ENCODE assay signal across 21 mouse cellular contexts in genomic region chr7:112295426-112296221, GRCm38 (mm10).
A peak's percentile ranks its signal among the peaks of the same experiment; 100 is the strongest.
DNase-seq lines count a peak whose midpoint lies in the region; ATAC-seq and TF ChIP-seq lines count a peak whose summit lies in the region.
"Had no signal": no experiment of that assay in that cellular context is flagged by ENCODE, and none has a peak within 500 bp of the region (broad histone marks: within the 10 kb centered on the region; RNA-seq: fewer than 3 reads in every experiment).

No protein-coding gene starts in this region.

- no peak overlapping the region for H3K4me2 ChIP-seq in heart, embryonic 12.5 days
- H3K4me2 ChIP-seq in heart, postnatal 0 days (ENCODE audit: low read depth, low read length), result no peak overlapping the region
- H3K4me2 ChIP-seq: hindbrain, embryonic 14.5 days; liver, embryonic 13.5 days; neural tube, embryonic 12.5 days had no signal

- peak overlapping the region; percentile 39; the same call in 1 of the 2 replicates for H3K9ac ChIP-seq in heart, embryonic 12.5 days
- no peak overlapping the region for H3K9ac ChIP-seq in heart, postnatal 0 days (replicated peaks; ENCODE audit: low read depth, low read length)
- H3K9ac ChIP-seq: forebrain, postnatal 0 days; hindbrain, embryonic 14.5 days; liver, embryonic 13.5 days; neural tube, embryonic 12.5 days had no signal

- WGBS in heart, embryonic 12.5 days, result 54% methylated on average over 8 of the region's 8 CpGs
- WGBS in heart, postnatal 0 days, result 30% methylated on average over 8 of the region's 8 CpGs

- no peaks in the 10 kb centered on the region for H3K27me3 ChIP-seq in heart, embryonic 12.5 days (replicated peaks)
- H3K27me3 ChIP-seq in heart, postnatal 0 days (ENCODE audit: control insufficient read depth, insufficient read depth, low read length), result no peaks in the 10 kb centered on the region
- H3K27me3 ChIP-seq: liver, embryonic 13.5 days; neural tube, embryonic 12.5 days had no signal

- H3K36me3 ChIP-seq in heart, embryonic 12.5 days, result peaks cover 19% of the 10 kb centered on the region
- peaks cover 3% of the 10 kb centered on the region; the same call in 1 of the 2 replicates for H3K36me3 ChIP-seq in heart, postnatal 0 days (replicated peaks; ENCODE audit: control insufficient read depth, insufficient read depth, low read length)
- H3K36me3 ChIP-seq: forebrain, embryonic 10.5 days; liver, embryonic 13.5 days; neural tube, embryonic 12.5 days had no signal

- DNase-seq in cerebellum, postnatal 25 days, result peak; percentile 50 to 51
- DNase-seq in cerebellum, adult 9-10 months, result no peak
- no peak for DNase-seq in layer of hippocampus, adult 2 months (ENCODE audit: low spot score in 2 of 2)
- DNase-seq in layer of hippocampus, adult 8-10 months (ENCODE audit: low spot score in 2 of 2), result no peak
- no peak for DNase-seq in heart, postnatal 0 days (ENCODE audit: low spot score)
- DNase-seq in frontal cortex, postnatal 10 days (ENCODE audit: low spot score in 2 of 2), result no peak
- no peak for DNase-seq in kidney, postnatal 4 days
- DNase-seq: adrenal gland, postnatal 25 days; cerebellum, adult 9-11 months; forebrain, postnatal 0 days; kidney, adult 18-20 months; liver, embryonic 13.5 days; midbrain, embryonic 14.5 days; right cerebral cortex, postnatal 14 days; spleen, adult 18-20 months had no signal

- peaks cover 94% of the 10 kb centered on the region for H3K4me1 ChIP-seq in heart, embryonic 12.5 days (replicated peaks)
- peaks cover 88% of the 10 kb centered on the region for H3K4me1 ChIP-seq in heart, postnatal 0 days (ENCODE audit: control insufficient read depth, insufficient read depth)
- H3K4me1 ChIP-seq: neural tube, embryonic 12.5 days had no signal

- TF ChIP-seq CTCF in layer of hippocampus, adult 2 months (conservative IDR thresholded peaks at IDR 0.05), result no peak
- TF ChIP-seq CTCF in heart, postnatal 0 days (IDR thresholded peaks at IDR 0.05; ENCODE audit: low read depth), result no peak

- no peak for ATAC-seq in heart, embryonic 12.5 days (ENCODE audit: insufficient number of reproducible peaks, low FRiP score)
- ATAC-seq in heart, postnatal 0 days (ENCODE audit: insufficient read depth, low read depth), result no peak
- ATAC-seq: forebrain, postnatal 0 days; inflammation-experienced regulatory T-cells, adult 6 months had no signal

- H3K4me3 ChIP-seq in layer of hippocampus, adult 2 months, result no peak overlapping the region
- no peak overlapping the region for H3K4me3 ChIP-seq in heart, embryonic 12.5 days
- no peak overlapping the region for H3K4me3 ChIP-seq in heart, postnatal 0 days (ENCODE audit: low read depth, low read length)
- H3K4me3 ChIP-seq: forebrain, embryonic 10.5 days; liver, embryonic 13.5 days; neural tube, embryonic 12.5 days had no signal

- H3K27ac ChIP-seq in layer of hippocampus, adult 2 months, result peak overlapping the region; percentile 57; the same call in 1 of the 2 replicates
- peak overlapping the region; percentile 99 for H3K27ac ChIP-seq in heart, embryonic 12.5 days (ENCODE audit: poor library complexity, severe bottlenecking)
- peak overlapping the region; percentile 96 for H3K27ac ChIP-seq in heart, postnatal 0 days (ENCODE audit: low read depth)
- H3K27ac ChIP-seq: forebrain, embryonic 10.5 days; hindbrain, embryonic 14.5 days; kidney, postnatal 0 days; liver, embryonic 13.5 days; neural tube, embryonic 12.5 days had no signal

- no peaks in the 10 kb centered on the region for H3K9me3 ChIP-seq in heart, embryonic 12.5 days (replicated peaks)
- H3K9me3 ChIP-seq in heart, postnatal 0 days (replicated peaks; ENCODE audit: control insufficient read depth, low read length), result no peaks in the 10 kb centered on the region
- H3K9me3 ChIP-seq: forebrain, embryonic 10.5 days; liver, embryonic 13.5 days; neural tube, embryonic 12.5 days had no signal

- peak; percentile 67 for TF ChIP-seq EP300 in heart, postnatal 0 days (IDR thresholded peaks at IDR 0.05; ENCODE audit: low read depth)

Comparison
In these comparisons a context has a peak if more than half of its experiments do, and no peak if none do; other contexts are left out.
1. DNase-seq: peak in cerebellum, postnatal 25 days (2 of 2); none in cerebellum, adult 9-10 months (single experiment), layer of hippocampus, adult 2 months (0 of 2), layer of hippocampus, adult 8-10 months (0 of 2), heart, postnatal 0 days (single experiment), frontal cortex, postnatal 10 days (0 of 2) and kidney, postnatal 4 days (0 of 2).
2. Peak in every context shown above with its lines, with median percentiles within 50 percentile points of each other: H3K27ac ChIP-seq.